Mouse (Mus musculus) midbrain, embryonic 15.5 days (tissue): ENCODE results near the gene Gm13272. TPM values are rescaled to one million over a fixed set of nuclear protein-coding genes. Genes with fewer than 3 reads are reported as not detected.
"Not testable (repeated sequence)": the region's sequence is repeated elsewhere in the genome, so short reads cannot be mapped to it uniquely, and the experiment has no call there.

Source experiments
- ATAC-seq: fragments of 200-750 bp; cut with Nextera tagmentation; replicated peaks from 2 replicates; pipeline ENCODE4 v1.8.0; 2017; ENCODE audit warnings: moderate TSS enrichment
- H3K27ac ChIP-seq: fragments of 300-500 bp; sonication (generic); 2 replicates; pipeline ENCODE4 v1.5.1; 2015; ENCODE audit warnings: mild to moderate bottlenecking, inconsistent platforms
- H3K27me3 ChIP-seq: fragments of 300-500 bp; sonication (generic); replicated peaks from 2 replicates; pipeline ENCODE4 v1.6.1; 2015; ENCODE audit warnings: inconsistent platforms
- H3K36me3 ChIP-seq: fragments of 300-500 bp; sonication (generic); replicated peaks from 2 replicates; pipeline ENCODE4 v1.6.1; 2015; ENCODE audit warnings: inconsistent platforms
- H3K4me1 ChIP-seq: fragments of 300-500 bp; sonication (generic); 2 replicates; pipeline ENCODE4 v1.6.1; 2015; ENCODE audit warnings: inconsistent platforms
- H3K4me2 ChIP-seq: fragments of 300-500 bp; sonication (generic); 2 replicates; pipeline ENCODE4 v1.6.1; 2015; ENCODE audit warnings: inconsistent platforms, mild to moderate bottlenecking, moderate library complexity
- H3K4me3 ChIP-seq: fragments of 300-500 bp; sonication (generic); 2 replicates; pipeline ENCODE4 v1.5.1; 2015; ENCODE audit warnings: mild to moderate bottlenecking, inconsistent platforms
- H3K9ac ChIP-seq: fragments of 300-500 bp; sonication (generic); 2 replicates; pipeline ENCODE4 v1.6.1; 2015; ENCODE audit warnings: mild to moderate bottlenecking, inconsistent platforms
- H3K9me3 ChIP-seq: fragments of 300-500 bp; sonication (generic); 2 replicates; pipeline ENCODE4 v1.6.1; 2016; ENCODE audit warnings: inconsistent platforms
- WGBS: fragments of 180-500 bp; shearing (Covaris S2); methylation state at CpG from one replicate; pipeline ENCODE4 v1.1.7; 2015; ENCODE audit warnings: mixed read lengths; 5-methylcytosine and 5-hydroxymethylcytosine counted together
- polyA plus RNA-seq: library from polyadenylated mRNA; unstranded; fragments of >200 nt; fragmentation: Nextera tagmentation; extraction: Ambion mirVana; gene quantifications from 2 replicates; pipeline ENCODE4 v1.2.1, GENCODE M21; 2015

The Gm13272 gene
- polyA plus RNA-seq, 1 experiment from 2014 or later = not detected

DNA sequence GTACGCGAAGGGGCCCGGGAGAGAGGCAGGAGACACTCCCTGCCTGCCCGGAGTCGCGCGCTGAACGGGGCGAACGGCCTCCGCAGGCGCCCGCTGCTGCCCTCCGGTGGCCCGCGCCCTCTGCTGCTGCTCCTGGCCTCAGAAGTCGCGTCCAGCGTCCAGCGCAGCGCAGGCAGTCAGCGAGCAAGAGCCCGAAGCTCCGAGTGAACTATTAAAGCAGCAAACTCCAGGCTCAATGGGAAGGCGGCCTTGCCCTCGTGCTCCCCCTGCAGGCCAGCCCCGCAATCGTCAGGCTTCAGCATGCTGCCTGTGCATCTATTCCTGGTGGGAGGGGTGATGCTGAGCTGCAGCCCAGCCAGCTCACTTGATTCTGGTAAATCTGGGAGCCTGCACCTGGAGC, 17.4 kb downstream of the Gm13272 start, which contains the start of gene Gm13279:
Gene Gm13279 (plus strand): TSS at position 301 of the 400 bp plus-strand sequence.
- WGBS = no CpG with 5 or more reads among the region's 28 CpGs
- not testable (repeated sequence) for H3K4me1 ChIP-seq, H3K9me3 ChIP-seq

DNA sequence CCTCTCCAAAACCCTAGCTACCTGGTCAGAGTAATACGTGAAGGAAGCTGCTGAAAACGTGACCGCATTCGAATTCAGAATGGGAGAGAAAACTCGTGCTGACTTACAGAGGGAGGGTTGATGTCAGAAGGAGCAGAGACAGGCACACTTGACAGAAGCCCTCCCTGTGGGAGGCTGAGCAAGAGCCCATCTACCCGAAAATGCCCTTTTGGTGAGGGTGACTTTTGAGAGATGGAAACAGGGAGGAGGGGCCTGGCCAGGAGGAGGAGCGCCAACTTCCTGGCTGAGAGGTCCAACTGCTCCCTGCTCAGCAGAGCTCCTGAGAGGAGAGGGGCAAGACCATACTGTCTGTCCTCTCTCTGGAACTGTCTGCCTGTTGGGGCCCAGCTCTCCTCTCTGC, 19.7 kb downstream of the Gm13272 start, which contains the start of gene Gm13285:
Gene Gm13285 (plus strand): TSS at position 301 of the 400 bp plus-strand sequence.
- WGBS = 15% methylated on average over 5 of the region's 7 CpGs

More for the DNA sequence above, 17.4 kb downstream of the Gm13272 start, which contains the start of gene Gm13279:
- H3K4me2 ChIP-seq, H3K9ac ChIP-seq, H3K27ac ChIP-seq, H3K4me3 ChIP-seq, H3K36me3 ChIP-seq, ATAC-seq, H3K27me3 ChIP-seq: not testable (repeated sequence)

DNA sequence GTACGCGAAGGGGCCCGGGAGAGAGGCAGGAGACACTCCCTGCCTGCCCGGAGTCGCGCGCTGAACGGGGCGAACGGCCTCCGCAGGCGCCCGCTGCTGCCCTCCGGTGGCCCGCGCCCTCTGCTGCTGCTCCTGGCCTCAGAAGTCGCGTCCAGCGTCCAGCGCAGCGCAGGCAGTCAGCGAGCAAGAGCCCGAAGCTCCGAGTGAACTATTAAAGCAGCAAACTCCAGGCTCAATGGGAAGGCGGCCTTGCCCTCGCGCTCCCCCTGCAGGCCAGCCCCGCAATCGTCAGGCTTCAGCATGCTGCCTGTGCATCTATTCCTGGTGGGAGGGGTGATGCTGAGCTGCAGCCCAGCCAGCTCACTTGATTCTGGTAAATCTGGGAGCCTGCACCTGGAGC, 23.3 kb downstream of the Gm13272 start, which contains the start of gene Gm13287:
Gene Gm13287 (plus strand): TSS at position 301 of the 400 bp plus-strand sequence.
- H3K27ac ChIP-seq, H3K27me3 ChIP-seq, H3K4me3 ChIP-seq, H3K4me2 ChIP-seq, H3K36me3 ChIP-seq, H3K9ac ChIP-seq, H3K9me3 ChIP-seq, ATAC-seq, H3K4me1 ChIP-seq: not testable (repeated sequence)
- no CpG with 5 or more reads among the region's 29 CpGs for WGBS

More for the DNA sequence above, 19.7 kb downstream of the Gm13272 start, which contains the start of gene Gm13285:
- H3K9ac ChIP-seq, H3K9me3 ChIP-seq, H3K27me3 ChIP-seq, H3K4me2 ChIP-seq, ATAC-seq, H3K4me1 ChIP-seq, H3K27ac ChIP-seq, H3K36me3 ChIP-seq, H3K4me3 ChIP-seq: not testable (repeated sequence)

DNA sequence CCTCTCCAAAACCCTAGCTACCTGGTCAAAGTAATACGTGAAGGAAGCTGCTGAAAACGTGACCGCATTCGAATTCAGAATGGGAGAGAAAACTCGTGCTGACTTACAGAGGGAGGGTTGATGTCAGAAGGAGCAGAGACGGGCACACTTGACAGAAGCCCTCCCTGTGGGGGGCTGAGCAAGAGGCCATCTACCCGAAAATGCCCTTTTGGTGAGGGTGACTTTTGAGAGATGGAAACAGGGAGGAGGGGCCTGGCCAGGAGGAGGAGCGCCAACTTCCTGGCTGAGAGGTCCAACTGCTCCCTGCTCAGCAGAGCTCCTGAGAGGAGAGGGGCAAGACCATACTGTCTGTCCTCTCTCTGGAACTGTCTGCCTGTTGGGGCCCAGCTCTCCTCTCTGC, 25.6 kb downstream of the Gm13272 start, which contains the start of gene Gm13288:
Gene Gm13288 (plus strand): TSS at position 301 of the 400 bp plus-strand sequence.
- no CpG with 5 or more reads among the region's 8 CpGs for WGBS

DNA sequence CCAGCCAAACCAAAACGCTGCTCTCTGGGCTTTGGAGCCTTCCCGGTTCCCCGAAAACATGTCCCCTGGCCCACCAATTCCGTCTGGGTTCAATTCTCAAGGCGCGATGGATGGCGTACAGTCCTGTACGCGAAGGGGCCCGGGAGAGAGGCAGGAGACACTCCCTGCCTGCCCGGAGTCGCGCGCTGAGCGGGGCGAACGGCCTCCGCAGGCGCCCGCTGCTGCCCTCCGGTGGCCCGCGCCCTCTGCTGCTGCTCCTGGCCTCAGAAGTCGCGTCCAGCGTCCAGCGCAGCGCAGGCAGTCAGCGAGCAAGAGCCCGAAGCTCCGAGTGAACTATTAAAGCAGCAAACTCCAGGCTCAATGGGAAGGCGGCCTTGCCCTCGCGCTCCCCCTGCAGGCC, 26.1 kb downstream of the Gm13272 start:
- not testable (repeated sequence) for H3K9me3 ChIP-seq, H3K9ac ChIP-seq, H3K27me3 ChIP-seq, ATAC-seq, H3K27ac ChIP-seq, H3K36me3 ChIP-seq, H3K4me1 ChIP-seq
- Histone ChIP-seq H3K4me2 (peak overlapping the region; percentile 43), H3K4me3 (peak overlapping the region; percentile 22; the same call in 1 of the 2 replicates)
- WGBS = 0% methylated on average over 1 of the region's 34 CpGs

More for the DNA sequence above, 25.6 kb downstream of the Gm13272 start, which contains the start of gene Gm13288:
- H3K9ac ChIP-seq, H3K36me3 ChIP-seq, ATAC-seq, H3K27ac ChIP-seq, H3K27me3 ChIP-seq, H3K9me3 ChIP-seq, H3K4me1 ChIP-seq: not testable (repeated sequence)
- H3K4me2 ChIP-seq = peak within 1 kb of the TSS; percentile 43
- H3K4me3 ChIP-seq = peak within 1 kb of the TSS; percentile 22; the same call in 1 of the 2 replicates

DNA sequence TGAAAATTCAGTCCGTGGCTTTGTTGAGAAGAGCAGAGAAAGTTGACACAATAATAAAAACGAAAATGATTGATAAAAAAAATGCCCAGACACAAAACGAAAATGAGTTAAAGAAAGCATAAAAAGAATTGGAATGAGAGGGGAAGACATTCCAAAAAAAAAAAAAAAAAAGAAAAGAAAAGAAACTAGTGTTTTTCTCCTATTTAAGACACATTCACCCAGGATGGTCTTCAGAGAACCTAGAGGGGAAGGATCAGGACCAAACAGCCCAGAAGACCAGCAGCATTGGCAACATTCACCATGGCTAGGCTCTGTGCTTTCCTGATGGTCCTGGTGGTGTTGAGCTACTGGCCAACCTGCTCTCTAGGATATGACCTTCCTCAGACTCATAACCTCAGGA, 36.3 kb downstream of the Gm13272 start, which contains the start of gene Ifna7:
Gene Ifna7 (plus strand): TSS at position 301 of the 400 bp plus-strand sequence.
- no peak for ATAC-seq
- Histone ChIP-seq H3K4me2 (no peak within 1 kb of the TSS), H3K36me3 (no peaks in the 10 kb centered on the region), H3K4me1 (no peaks in the 10 kb centered on the region), H3K9ac (no peak within 1 kb of the TSS), H3K27ac (no peak within 1 kb of the TSS), H3K4me3 (no peak within 1 kb of the TSS), H3K27me3 (no peaks in the 10 kb centered on the region), H3K9me3 (no peaks in the 10 kb centered on the region)
- 61% methylated on average over 3 of the region's 3 CpGs for WGBS

DNA sequence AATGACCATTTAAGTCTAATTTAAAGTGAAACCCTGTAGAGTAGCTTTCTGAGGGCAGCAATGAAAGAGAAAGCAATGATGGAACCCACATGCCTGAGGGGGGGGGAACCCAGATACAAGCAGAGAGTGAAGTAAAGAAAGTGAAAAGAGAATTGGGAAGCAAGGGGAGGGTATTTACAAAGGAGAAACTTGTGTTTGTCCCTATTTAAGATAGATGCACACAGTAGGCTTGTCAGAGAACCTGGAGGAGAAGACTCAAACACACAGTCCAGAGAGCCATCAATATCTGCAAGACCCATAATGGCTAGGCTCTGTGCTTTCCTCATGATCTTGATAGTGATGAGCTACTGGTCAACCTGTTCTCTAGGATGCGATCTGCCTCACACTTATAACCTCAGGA, 40.0 kb downstream of the Gm13272 start, which contains the start of gene Ifna11:
Gene Ifna11 (plus strand): TSS at position 301 of the 400 bp plus-strand sequence.
- no peak for ATAC-seq
- H3K36me3 ChIP-seq = no peaks in the 10 kb centered on the region
- 70% methylated on average over 1 of the region's 1 CpGs for WGBS
- H3K4me1 ChIP-seq = no peaks in the 10 kb centered on the region
- H3K9me3 ChIP-seq = no peaks in the 10 kb centered on the region
- no peak within 1 kb of the TSS for H3K4me3 ChIP-seq
- H3K27ac ChIP-seq = no peak within 1 kb of the TSS
- no peaks in the 10 kb centered on the region for H3K27me3 ChIP-seq
- no peak within 1 kb of the TSS for H3K9ac ChIP-seq
- H3K4me2 ChIP-seq = no peak within 1 kb of the TSS

DNA sequence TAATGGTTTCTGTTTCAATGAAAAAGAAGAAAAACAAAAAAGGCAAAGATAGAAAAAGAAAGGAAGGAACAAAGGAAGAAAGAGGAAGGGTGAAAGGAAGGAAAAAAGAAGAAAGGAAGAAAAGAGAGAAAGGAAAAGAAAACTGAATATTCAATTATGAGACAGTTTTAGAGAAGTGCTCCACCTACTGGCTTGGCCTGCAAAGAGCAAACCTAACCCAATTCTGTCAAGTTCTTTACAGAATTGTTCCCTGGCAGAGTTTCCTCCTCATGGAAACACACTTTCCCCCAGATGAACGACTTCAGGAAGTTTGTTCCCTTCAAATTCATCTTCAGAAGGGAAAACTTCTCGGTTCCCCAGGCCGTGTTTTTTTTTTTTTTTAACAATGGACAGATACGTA, 43.3 kb downstream of the Gm13272 start:
- Histone ChIP-seq H3K4me3 (no peak overlapping the region), H3K36me3 (no peaks in the 10 kb centered on the region)
- ATAC-seq = no peak

DNA sequence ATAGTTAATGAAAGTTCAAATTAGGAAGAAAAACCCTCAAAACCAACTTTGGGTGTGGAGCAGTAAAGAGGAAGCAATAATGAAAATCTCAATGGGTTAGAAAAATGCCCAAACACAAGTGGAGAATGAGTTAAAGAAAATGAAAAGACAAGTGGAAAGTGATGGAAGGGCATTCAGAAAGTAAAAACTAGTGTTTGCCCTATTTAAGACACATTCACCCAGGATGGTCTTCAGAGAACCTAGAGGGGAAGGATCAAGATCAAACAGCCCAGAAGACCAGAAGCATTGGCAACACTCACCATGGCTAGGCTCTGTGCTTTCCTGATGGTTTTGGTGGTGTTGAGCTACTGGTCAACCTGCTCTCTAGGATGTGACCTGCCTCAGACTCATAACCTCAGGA, 47.5 kb downstream of the Gm13272 start, which contains the start of gene Ifna6:
Gene Ifna6 (plus strand): TSS at position 301 of the 400 bp plus-strand sequence.
- not testable (repeated sequence) for H3K27ac ChIP-seq, ATAC-seq, H3K9ac ChIP-seq, H3K4me1 ChIP-seq, H3K4me2 ChIP-seq, H3K27me3 ChIP-seq, H3K9me3 ChIP-seq, H3K4me3 ChIP-seq, H3K36me3 ChIP-seq

More for the DNA sequence above, 43.3 kb downstream of the Gm13272 start:
- Histone ChIP-seq H3K4me1 (no peaks in the 10 kb centered on the region), H3K4me2 (no peak overlapping the region), H3K9me3 (no peaks in the 10 kb centered on the region), H3K27me3 (no peaks in the 10 kb centered on the region), H3K9ac (no peak overlapping the region), H3K27ac (no peak overlapping the region)
- WGBS = 33% methylated on average over 4 of the region's 4 CpGs

Other genes with a start within 250 kb of the Gm13272 start
- not detected in 2 replicates for gene Ifna15, start 221.6 kb upstream of the Gm13272 start, polyA plus RNA-seq
- gene Ifna14, start 208.1 kb upstream of the Gm13272 start, polyA plus RNA-seq = not detected in 2 replicates
- not detected in 2 replicates for gene Ifna9, start 187.5 kb upstream of the Gm13272 start, polyA plus RNA-seq
- gene Ifna12, start 176.5 kb upstream of the Gm13272 start, polyA plus RNA-seq = not detected in 2 replicates
- gene C87499, start 145.4 kb upstream of the Gm13272 start, polyA plus RNA-seq = not detected in 2 replicates
- not detected in 2 replicates for gene Ifna13, start 135.4 kb upstream of the Gm13272 start, polyA plus RNA-seq
- not detected in 2 replicates for gene Ifna16, start 102.9 kb upstream of the Gm13272 start, polyA plus RNA-seq
- not detected in 2 replicates for gene Ifna2, start 95.9 kb upstream of the Gm13272 start, polyA plus RNA-seq
- gene Ifnab, start 88.5 kb upstream of the Gm13272 start, polyA plus RNA-seq = not detected in 2 replicates
- 1.2 and 1.6 TPM in 2 replicates for gene Gm26566, start 58.0 kb upstream of the Gm13272 start, polyA plus RNA-seq
- 112 and 117 TPM in 2 replicates for gene Klhl9, start 57.4 kb upstream of the Gm13272 start, polyA plus RNA-seq
- gene Gm13271, start 25.0 kb upstream of the Gm13272 start, polyA plus RNA-seq = not detected in 2 replicates
- gene Gm13283, start 19.7 kb upstream of the Gm13272 start, polyA plus RNA-seq = not detected in 2 replicates
- gene Gm13290, start 6.0 kb upstream of the Gm13272 start, polyA plus RNA-seq = not detected in 2 replicates
- gene Gm13289, start 2.9 kb upstream of the Gm13272 start, polyA plus RNA-seq = not detected in 2 replicates
- gene Ifnz, start 2.3 kb downstream of the Gm13272 start, polyA plus RNA-seq = 0.14 and 0.17 TPM in 2 replicates
- not detected in 2 replicates for gene Gm13276, start 5.9 kb downstream of the Gm13272 start, polyA plus RNA-seq
- gene Gm13277, start 8.8 kb downstream of the Gm13272 start, polyA plus RNA-seq = not detected in 2 replicates
- not detected in 2 replicates for gene Gm13278, start 11.7 kb downstream of the Gm13272 start, polyA plus RNA-seq
- not detected in 2 replicates for gene Gm13275, start 14.6 kb downstream of the Gm13272 start, polyA plus RNA-seq
- not detected in 2 replicates for gene Gm13279, start 17.5 kb downstream of the Gm13272 start, polyA plus RNA-seq
- gene Gm13285, start 19.8 kb downstream of the Gm13272 start, polyA plus RNA-seq = not detected in 2 replicates
- gene Gm13287, start 23.4 kb downstream of the Gm13272 start, polyA plus RNA-seq = not detected in 2 replicates
- gene Gm13288, start 25.7 kb downstream of the Gm13272 start, polyA plus RNA-seq = not detected in 2 replicates
- gene Ifna7, start 36.4 kb downstream of the Gm13272 start, polyA plus RNA-seq = not detected in 2 replicates
- not detected in 2 replicates for gene Ifna11, start 40.1 kb downstream of the Gm13272 start, polyA plus RNA-seq
- not detected in 2 replicates for gene Ifna6, start 47.6 kb downstream of the Gm13272 start, polyA plus RNA-seq
- not detected in 2 replicates for gene Ifna5, start 55.7 kb downstream of the Gm13272 start, polyA plus RNA-seq
- gene Ifna4, start 62.0 kb downstream of the Gm13272 start, polyA plus RNA-seq = not detected in 2 replicates
- not detected in 2 replicates for gene Ifna1, start 70.2 kb downstream of the Gm13272 start, polyA plus RNA-seq
- gene Ifne, start 100.4 kb downstream of the Gm13272 start, polyA plus RNA-seq = not detected in 2 replicates